Mouse (Mus musculus) C2C12 (cell line): ENCODE data around the gene Mbd3.

Experiments
- CEBPB ChIP-seq: IDR thresholded peaks from one replicate; pipeline ENCODE4 v1.6.1; 2011; ENCODE audit warnings: low read depth, mild to moderate bottlenecking, control low read depth, moderate library complexity
- CTCF ChIP-seq: IDR thresholded peaks from one replicate; pipeline ENCODE4 v1.5.1; 2011; ENCODE audit not compliant: control insufficient read depth, insufficient read depth, insufficient read length
- FOSL1 ChIP-seq: IDR thresholded peaks from one replicate; pipeline ENCODE4 v1.8.0; 2011; ENCODE audit warnings: mild to moderate bottlenecking, low read length; ENCODE audit not compliant: poor library complexity, insufficient read depth, severe bottlenecking
- MAX ChIP-seq: IDR thresholded peaks from one replicate; pipeline ENCODE4 v1.6.1; 2011; ENCODE audit warnings: mild to moderate bottlenecking, control low read depth
- MYOD1 ChIP-seq: IDR thresholded peaks from one replicate; pipeline ENCODE4 v1.6.1; 2011; ENCODE audit warnings: low read depth; ENCODE audit not compliant: control insufficient read depth, insufficient read length
- MYOG ChIP-seq: IDR thresholded peaks from one replicate; pipeline ENCODE4 v1.6.1; 2011; ENCODE audit not compliant: control insufficient read depth, insufficient read length; ENCODE audit errors: extremely low read depth
- USF1 ChIP-seq: IDR thresholded peaks from one replicate; pipeline ENCODE4 v1.6.1; 2011; ENCODE audit warnings: low read depth, mild to moderate bottlenecking, control low read depth, moderate library complexity

DNA sequence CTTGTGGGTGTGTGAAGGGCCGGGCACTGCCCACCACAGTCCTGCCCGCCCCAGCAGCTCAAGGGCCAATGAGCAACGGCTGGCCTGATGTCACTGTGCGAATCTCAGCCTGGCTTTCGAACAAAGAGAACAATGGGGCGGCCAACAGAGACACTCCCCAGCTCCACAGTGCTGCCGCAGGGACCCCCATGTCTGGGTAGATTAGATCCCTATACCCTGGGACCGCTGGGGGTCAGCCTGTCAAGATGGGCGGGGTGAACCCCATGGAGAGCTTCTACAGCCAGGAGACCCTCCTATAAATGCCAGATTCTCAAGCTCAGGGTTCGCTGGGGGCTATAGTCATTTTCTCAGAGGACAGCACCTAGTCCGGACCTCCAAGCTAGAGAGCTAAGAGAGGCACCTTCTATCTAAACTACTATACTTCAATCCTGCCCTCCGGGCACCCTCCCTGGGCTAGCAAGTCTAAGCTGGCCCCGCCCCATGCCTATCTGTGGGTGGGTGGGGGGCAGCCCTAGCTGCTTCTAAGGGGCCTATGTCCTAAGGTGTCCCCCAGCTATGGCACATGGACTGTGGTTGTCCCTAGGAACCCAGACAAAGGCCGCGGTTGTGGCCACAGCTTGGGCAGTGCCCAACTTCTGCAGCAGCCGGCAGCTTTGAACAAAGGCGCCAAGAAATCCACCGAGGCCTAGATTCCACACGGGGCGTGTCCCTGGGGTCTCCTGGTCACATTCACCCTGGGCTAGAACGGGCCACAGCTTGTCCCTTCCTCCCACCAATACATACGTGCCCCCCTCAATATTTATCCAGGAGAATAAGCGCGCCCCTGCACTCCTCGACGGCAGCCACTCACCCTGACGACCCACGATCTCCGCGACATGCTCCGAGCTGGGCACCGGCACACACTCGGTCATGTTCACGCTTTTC is 13.3 kb downstream of the Mbd3 start:
- TF ChIP-seq MYOG (no peak), CTCF (no peak), CEBPB (no peak), USF1 (no peak), MYOD1 (no peak), FOSL1 (no peak), MAX (peak; percentile 21)
